Mouse (Mus musculus) T-cell, adult 2 months (primary cell): ENCODE measurements around the gene Ercc6l2.

Experiments
- DNase-seq: peaks from one replicate; pipeline ENCODE4 v3.0.0; 2022; ENCODE audit warnings: low spot score

Gene Ercc6l2

DNA sequence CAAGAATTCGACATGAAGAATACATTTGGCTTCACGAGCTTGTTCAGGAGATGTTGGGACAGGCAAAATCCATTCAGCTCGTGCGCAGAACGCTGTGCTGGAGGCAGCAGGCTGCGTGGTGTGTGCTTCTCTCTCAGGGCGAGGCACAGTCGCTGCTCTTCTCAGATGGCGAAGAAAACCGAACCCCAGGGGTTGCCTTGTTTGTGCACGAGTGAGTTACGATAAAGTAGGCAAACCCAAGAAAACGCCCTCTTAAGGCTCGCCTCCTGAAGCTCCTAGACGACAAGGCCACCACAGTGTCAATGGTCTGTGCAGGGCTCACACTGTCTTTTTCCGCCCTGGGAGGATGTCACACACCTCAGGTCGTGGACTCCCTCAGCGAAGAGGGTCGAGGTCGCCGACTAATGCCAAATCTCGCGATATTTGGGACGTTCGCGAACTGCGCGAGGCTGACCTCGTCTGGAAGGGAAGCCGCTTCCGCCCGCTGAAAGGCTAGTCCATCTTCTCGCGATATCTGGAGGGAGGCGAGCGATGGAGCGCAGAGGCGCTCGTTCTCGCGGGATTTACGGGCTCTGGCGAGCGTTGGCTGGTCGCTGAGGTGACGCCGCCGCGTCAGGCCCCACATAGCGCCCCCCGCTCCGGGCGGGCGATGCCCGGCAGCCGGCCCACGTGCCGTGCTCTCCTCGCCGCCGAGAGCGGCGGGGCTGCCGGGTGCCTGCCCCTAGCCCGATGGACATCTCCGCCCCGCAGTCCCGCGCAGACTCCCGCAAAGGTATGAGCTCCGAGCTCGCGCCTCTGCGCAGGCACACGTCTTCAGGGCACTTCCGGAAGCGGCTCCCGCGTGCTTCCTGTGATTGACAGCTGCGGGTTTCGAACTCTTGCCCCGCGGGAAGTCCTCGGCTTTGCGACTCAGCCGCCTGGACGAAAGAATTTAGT lies at the start of gene Ercc6l2:
Gene Ercc6l2, plus strand, starts transcription at position 495 of the 936 bp plus-strand sequence.
- peak; percentile 98 for DNase-seq

DNA sequence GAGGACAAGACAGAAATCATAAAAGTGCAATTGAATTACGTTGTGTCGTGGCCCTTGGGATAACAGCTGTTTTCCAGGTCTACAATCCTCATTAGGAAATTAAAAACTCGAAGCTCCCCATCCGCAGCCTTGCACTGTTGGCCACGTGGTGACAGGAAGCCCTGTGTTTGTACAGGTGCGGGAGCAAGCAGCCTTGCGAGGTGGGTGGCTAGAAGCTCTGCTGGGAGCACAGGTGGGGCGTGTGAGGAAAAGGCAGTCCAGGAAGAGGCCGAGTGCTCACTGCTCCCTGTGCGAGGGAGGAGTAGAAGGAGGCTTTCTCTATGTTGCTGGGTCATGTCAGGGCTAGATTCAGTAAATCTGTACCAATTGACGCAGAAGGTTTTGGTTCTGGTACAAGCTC lies 49.0 kb upstream of the Ercc6l2 start:
- DNase-seq, result no peak

DNA sequence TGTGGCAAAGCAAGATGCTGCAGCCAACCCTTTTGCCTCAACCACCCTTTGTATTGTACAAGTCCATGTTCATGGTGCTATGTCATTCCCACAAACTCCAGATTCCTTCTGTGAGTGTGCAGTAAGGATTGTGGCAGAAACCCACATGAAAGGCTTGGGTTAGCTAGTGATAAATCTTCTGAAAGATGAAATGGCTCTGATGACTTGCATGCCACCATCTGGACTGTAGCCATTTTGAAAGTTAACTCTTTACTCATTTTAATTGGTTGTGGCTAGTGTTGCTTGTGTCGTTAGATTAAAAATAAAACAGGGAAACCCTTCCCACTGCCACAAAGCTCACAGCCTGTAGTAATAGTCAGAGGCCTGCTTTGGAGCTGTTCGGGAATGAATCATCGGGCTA lies 44.0 kb upstream of the Ercc6l2 start:
- DNase-seq, result no peak

DNA sequence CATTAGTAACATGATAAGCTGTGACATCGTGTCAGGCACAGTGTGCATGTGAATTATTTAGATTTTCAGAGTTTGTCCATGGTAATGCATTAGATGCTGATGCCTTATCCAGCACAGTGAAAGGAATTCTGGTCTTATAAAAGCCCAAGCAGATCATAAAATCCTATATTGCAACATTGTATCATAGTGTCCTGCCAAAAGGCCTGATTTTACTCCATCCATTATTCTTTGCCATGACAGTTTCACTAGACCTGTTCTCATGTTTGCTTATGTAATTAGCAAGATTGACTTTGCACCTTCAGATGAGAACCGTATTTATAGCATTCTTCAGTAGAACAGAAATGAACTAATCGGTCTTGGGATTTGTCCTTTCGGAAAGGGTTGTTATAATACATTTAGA lies 36.1 kb upstream of the Ercc6l2 start:
- DNase-seq, result no peak

DNA sequence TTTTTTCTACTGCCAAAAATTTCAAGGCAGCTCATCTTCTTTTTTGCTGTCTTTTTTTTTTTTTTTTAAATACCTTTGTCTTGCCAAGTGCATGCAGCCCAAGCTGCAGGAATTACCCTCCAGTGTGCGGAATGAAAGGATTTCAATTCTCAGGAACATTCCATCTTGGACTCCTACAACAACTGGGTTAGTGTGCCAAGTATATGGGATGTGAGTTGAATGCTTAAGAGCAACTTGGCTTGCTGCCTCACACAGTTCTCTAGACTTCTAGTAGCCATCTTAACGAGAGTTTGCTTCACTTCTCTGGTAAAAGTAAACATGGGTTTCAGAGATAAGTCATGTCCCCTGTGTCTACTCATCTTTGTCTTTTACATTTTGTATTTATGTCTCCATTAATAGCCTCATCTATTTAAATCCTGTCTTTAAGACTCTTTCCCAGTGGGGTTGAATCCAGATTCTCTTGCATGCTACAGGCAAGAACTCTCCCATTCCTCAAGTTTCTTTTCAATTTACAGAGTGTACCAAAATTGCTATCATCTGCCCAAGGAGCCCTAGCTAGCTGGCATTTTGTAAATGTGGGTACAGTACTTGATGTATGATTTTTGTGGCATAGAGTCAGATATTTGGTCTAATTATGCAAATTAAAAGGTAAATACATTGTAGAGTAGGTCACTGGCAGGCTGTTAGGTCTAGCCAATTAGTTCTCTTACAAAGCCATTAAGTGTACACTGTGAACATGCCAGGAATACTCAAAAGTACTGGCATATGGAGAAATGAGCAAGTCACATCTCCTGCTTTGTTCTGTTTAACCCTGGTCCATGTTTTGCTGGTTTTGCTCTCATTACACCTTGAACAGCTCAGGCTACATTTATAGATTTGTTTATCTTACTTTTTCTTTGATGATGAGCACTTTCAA lies 35.4 kb upstream of the Ercc6l2 start:
- no peak for DNase-seq

DNA sequence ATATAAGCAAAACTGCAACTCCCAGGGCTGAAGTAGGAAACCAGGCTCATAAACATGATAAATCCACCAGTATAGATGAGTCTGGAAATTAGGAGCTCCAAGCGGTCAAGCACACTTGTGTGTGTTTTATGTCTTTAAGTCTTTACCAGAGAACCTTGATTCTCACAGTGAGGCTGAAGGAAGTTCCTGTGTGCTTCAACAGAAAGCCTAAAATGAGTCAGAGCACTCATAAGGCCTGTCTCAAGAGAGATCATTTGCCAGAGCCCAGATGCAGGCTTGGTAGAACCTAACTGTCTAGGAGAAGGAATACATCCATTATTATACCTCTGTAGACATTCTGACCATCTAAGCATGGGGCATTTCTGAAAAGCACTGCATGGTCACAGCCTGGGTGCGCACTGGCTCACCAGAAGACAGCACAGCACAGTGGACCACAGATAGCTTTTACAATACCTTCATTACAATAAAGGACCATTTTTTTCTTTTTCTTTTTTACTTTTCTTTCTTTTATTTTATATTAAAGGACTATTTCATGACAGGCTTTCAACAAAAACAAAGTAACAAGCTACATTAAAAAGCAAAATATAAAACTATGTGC lies 22.7 kb upstream of the Ercc6l2 start:
- DNase-seq, result no peak

DNA sequence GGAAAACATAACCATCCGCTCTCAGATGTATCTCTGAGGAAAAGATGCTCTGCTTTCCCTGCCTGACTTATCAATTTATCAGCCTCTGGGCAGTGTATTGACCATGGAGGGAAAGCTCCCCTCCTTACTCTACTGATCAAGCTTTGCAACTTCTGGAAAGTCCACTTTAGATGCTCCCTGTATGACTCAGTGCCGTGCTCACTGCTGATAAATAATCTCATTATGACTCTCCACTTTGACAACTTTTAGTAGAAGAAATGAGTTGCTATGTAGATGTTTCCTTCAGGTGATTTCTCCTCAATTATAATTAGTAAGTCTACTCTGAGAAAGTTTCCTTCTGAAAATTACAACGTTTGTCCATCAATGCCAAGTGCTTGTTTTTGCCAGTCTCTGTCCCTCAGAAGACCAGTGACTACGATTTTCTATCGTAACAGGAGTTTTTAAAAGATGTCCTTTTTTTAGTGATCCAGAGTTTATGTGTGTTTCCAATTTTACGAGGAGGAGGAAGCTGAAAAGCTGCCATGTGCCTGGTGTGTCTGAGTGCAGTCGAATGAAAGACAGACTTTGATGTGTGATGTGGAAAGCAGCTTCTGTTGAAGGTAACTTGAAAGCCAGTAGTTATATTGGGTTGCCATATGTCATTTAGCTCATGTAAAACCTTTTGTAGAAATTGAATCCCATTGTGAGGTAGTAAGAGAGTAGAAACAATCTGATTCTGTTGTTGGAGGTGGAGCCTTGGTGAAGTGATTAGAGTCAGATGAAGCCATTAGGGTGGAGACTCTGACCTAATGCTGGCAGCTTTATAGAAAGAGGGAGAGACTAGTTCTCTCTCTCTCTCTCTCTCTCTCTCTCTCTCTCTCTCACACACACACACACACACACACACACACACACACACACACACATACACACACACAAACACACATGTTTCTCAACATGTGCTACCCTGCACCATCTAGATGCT lies 21.4 kb upstream of the Ercc6l2 start:
- no peak for DNase-seq

DNA sequence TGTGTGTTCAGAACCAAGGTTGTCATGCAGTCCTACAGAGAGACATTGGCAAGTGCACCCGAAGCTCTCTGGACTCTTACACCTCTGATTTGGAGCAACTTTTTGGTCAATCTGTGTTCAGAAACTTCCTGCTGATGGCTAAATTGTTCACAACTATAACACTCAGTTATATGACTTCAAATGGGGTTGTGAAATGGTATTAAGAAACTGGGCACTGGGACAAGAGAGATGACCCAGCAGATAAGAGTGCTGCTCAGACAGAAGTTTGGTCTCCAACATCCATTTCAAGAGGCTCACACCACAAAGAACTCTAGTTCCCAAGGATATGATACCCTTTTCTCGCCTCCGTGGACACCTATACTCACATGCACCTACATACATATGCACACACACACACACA lies 16.4 kb upstream of the Ercc6l2 start:
- no peak for DNase-seq

DNA sequence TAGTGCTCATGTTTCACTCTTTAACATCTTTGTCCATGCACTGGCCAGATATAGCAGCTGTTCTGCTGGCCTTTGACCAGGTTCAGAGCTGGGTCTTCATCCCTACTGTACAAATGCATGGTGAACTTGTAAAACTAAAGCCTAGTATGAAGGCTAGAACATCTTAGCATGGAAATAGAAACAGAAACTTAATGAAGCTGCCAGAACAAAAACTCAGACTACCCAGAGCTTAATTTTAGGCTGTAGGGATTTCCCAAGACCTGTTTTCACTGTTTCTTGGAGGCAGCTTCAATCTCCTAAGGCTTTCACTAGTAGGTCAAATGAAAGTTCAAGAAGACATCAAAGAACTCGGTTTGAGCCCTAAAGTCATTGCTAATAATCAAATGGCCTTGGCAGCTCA lies 15.1 kb upstream of the Ercc6l2 start:
- DNase-seq, result no peak

DNA sequence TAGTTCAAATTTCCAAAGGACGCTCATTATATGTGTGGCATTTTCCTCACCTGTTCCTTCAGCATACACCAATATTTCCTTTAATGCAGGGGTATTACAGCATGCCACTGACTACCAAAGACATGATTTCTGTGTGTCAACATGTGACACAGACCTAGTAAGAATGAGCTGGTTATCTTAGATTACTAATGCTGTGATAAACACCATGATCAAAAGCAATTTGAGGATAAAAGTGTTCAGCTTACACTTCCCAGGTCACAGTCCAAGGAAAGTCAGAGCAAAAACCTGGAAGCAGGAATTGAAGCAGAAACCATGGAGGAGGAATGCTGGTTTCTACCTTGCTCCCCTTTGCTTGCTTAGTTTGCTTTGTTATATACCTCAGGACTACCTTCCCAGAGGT lies 13.8 kb upstream of the Ercc6l2 start:
- no peak for DNase-seq

DNA sequence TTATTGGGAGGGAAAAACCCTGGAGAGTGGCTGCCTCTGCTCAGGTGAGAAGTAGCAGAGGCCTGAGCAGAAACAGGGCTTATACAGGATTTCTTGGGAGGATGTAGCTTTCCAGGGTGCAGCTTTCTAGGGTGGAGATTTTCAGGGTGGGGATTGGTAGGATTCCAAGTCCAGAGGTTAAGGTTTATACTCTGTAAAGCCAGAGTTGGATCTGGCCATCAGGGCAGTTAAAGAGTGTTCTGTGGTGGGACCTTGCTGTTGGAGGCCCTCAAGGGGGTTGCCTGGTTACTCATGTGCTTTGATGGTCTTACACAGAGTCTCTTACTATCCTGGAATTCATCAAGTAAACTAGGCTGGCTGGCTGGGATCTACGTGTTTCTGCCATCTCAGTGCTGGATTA lies 7.8 kb upstream of the Ercc6l2 start:
- no peak for DNase-seq

DNA sequence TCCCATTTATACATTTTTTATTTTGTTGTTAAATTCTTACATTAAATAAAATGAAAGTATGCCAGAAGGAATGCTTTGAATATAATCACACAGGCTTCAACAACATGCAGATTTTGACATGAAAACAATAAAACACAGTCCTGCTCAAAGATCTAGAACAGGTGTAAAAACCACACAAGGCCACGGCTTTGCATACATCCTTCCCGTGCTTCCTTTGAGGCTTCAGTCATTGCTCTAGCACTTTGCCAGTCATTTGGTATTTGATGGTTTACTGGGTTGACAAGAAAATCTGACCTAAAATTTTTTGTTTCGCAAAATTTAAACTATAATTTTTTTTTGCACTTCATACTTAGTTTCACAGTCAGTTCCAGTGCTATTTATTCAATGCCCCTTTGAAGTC lies 7.1 kb upstream of the Ercc6l2 start:
- peak; percentile 15 for DNase-seq

DNA sequence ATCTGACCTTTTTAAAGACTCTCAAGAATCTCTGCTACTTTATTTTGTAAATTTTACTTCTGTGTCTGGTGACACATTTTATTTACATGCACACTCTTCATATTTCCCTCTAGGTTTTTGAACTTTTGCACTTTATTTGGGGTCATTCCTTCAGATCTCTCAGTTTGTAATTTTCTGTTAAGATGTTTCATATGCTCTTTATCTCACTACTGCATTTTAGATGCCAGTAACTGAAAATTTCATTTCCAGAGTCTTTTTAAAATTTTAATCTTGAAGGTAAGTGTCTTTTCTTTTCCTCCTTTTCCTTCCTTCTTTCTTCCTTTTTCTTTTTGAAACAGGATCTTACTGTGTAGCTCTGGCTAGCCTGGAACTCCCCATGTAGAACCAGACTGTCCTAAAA lies 3.6 kb upstream of the Ercc6l2 start:
- DNase-seq, result no peak

DNA sequence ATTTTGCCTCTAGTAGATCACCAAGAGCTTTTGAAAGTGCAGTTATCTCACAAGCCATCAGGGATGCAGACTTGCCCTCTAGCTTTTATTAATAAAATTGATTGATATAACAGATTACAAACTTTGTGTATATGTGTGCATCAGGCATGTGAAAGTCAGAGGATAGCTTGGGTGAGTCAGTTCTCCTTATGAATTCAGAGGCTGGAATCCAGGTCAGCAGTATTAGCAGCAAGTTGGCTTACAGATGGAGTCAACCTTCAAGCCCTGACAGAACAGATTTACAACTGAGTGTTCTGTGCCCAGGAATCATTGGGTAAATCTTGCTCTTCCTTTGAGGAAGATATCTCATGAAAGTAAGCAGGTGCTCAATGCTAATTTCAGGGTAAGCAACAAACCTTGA lies 891 bp downstream of the Ercc6l2 start:
- no peak for DNase-seq

DNA sequence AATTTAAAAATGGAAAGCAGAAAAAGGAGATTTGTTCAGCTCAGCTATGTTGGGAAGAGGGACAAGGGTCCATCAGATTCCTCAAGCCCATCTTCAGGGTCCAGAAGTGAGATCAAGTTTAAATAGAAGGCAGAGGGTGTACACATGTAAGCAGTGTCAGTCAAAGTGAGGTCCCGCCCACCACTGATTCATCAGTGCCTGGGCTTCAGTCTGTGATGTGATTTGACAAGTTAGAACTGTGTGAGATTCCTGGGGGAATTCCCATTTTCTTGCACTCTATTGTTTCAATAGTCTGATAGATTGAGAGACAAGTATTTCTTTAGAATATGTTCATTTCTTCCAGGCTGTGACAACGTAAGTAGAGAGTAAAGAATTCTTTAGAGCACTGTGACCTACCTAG lies 30.7 kb downstream of the Ercc6l2 start:
- no peak for DNase-seq

DNA sequence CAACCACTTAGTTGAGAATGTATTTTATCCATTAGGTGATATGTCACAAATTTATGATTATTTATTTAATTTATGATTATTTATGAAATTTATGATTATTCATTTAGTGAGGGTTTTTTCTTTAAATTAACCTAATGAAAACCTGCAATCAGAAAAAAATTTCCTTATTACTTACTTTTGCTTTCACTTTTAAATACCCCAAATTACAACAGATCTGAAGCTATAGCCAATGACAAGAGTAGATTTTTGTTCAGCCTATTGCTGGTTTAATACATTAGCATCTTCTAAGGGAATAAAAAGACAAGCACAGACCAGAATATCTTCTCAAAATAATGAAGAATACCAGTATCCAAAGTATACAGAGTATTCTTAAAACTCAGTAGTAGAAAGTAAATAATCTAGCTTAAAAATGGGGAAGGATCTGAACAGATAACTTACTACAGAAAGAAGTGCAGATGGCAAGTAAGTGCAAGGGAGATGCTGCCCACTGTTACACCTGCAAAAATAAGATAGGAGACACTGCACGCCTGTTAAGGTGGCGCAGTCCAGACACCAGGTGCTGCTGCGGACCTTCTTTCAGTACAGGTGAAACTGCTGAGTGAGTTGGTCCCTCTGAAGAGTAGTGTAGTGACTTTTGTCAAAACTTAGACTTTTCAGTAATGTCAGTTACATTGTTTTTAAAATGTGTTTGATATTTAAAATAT lies 35.4 kb downstream of the Ercc6l2 start:
- no peak for DNase-seq

DNA sequence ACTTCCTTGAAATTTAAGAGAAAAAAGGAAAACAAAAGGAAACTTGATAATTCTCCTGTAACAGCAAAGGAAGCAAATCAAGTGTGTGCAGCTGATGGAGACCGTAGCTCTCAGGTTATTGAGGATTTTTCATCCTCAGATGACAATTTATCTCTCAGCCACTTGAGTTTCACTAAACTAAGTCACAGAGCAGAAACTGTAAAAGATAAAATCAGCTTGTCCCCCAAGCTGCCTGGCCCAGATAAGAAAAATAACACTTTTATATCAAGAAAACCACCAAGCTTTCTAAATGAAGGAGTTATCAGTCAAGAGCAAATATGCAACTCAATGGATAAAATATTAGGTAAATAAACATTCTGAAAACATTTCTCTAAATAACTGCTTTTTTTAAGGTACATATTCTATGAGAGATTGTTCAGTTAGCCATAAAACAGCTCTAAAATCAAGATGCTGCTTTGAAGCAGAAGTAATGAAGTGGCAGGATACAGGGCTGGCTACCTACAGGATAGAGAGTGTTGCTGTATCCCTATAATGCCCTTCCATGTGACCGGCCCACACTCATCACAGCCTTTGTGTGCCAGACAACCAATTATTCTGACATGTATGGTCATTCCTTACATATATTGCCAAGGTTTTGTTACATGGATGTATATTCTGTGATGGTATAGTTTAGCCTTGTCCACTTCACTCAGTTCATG lies 57.7 kb downstream of the Ercc6l2 start:
- DNase-seq, result no peak

DNA sequence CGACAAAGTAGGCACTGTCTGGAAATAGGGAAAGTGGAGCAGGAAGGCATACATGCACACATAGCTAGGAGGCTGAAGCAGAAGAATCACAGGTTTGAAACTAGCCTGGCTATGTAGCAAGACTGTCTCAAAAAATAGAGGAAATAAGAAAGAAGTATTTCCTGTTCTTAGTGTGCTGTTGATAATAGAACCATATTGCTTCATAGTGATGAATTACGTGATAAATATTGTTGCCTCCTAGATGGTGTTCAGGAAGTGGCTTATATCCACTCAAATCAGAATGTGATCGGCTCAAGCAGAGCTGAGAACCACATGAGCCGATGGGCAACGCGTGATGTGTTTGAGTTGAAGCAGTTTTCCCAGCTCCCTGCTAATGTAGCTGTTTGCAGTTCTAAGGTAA lies 62.1 kb downstream of the Ercc6l2 start:
- DNase-seq, result no peak

DNA sequence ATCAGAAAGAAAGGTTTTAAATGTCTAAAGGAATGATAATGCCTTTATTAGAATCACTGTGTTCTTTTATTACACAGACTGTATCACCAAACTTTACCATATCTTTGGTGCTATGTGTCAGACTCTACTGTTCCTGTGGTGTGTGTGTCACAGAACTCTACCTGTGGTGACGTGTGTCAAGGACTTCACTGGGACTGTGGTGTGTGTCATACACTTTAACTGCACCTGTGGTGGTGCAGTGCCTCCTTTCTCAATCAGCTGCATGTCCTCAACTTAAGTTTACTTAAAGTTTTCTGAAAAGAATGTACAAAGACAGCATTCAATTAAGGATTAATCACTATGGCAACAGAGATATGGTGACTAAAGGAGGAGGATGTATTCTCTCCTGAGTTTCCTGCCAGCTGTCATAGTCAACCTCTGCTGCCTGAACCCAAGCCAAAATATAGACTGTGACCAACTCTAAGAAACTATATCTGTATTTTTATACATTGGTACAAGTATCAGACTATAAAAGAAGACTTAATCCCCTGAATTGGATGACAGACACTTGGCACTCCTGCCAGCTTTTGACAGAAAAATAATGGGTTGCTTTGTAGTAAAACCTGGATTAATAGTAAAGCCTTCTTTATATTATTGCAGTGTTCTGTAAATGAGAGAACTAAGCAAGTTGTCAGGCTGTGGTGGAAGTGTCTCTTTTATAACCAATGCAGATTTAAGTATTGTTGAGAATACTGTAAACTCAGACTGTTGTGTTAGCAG lies 64.2 kb downstream of the Ercc6l2 start:
- DNase-seq, result no peak

DNA sequence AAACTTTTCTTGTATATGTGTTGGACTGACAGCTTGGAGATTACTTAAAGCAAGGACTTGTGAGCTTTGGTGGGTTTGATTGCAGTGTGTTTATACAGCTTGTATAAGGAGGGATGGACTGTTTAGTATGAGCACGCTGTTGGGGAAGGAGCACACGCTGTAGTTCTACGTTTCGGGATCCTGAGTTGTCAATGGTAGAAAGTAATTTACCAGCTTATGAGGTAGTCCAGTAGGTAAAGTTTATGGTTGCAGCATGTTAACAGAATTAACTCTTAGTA lies 64.8 kb downstream of the Ercc6l2 start:
- DNase-seq, result no peak
